Mouse (Mus musculus): ENCODE data around the gene Gm21312. TPM values are rescaled to one million over a fixed set of nuclear protein-coding genes. Genes with fewer than 3 reads are reported as not detected.

Gm21312 gene
- not detected for polyA plus RNA-seq (2017; shearing (Covaris generic))

DNA sequence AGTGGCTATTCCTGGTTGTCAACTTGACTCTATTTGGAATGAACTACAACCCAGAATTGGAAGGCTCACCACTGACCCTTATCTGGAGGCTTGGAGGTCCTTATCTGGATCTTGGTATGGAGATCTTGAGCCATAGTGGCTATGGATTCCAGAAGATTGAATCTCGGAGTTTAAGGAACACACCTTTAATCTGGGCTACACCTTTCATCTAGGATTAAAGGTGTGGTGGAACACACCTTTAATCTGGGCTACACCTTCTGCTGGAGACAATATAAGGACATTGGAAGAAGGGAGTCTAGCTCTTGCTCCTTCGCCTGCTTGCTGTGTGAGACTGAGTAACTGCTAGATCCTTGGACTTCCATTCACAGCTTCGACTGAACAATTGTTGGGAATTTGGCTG, at the start of gene Gm21312:
Gene Gm21312, plus strand, starts transcription at position 301 of the 400 bp plus-strand sequence.

DNA sequence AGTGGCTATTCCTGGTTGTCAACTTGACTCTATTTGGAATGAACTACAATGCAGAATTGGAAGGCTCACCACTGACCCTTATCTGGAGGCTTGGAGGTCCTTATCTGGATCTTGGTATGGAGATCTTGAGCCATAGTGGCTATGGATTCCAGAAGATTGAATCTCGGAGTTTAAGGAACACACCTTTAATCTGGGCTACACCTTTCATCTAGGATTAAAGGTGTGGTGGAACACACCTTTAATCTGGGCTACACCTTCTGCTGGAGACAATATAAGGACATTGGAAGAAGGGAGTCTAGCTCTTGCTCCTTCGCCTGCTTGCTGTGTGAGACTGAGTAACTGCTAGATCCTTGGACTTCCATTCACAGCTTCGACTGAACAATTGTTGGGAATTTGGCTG, 34.1 kb upstream of the Gm21312 start, which contains the start of gene Gm21293:
Gene Gm21293, plus strand, starts transcription at position 301 of the 400 bp plus-strand sequence.

DNA sequence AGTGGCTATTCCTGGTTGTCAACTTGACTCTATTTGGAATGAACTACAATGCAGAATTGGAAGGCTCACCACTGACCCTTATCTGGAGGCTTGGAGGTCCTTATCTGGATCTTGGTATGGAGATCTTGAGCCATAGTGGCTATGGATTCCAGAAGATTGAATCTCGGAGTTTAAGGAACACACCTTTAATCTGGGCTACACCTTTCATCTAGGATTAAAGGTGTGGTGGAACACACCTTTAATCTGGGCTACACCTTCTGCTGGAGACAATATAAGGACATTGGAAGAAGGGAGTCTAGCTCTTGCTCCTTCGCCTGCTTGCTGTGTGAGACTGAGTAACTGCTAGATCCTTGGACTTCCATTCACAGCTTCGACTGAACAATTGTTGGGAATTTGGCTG, 25.6 kb upstream of the Gm21312 start, which contains the start of gene Gm6763:
Gene Gm6763, plus strand, starts transcription at position 301 of the 400 bp plus-strand sequence.

DNA sequence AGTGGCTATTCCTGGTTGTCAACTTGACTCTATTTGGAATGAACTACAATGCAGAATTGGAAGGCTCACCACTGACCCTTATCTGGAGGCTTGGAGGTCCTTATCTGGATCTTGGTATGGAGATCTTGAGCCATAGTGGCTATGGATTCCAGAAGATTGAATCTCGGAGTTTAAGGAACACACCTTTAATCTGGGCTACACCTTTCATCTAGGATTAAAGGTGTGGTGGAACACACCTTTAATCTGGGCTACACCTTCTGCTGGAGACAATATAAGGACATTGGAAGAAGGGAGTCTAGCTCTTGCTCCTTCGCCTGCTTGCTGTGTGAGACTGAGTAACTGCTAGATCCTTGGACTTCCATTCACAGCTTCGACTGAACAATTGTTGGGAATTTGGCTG, 17.1 kb upstream of the Gm21312 start, which contains the start of gene Gm8764:
Gene Gm8764, plus strand, starts transcription at position 301 of the 400 bp plus-strand sequence.

DNA sequence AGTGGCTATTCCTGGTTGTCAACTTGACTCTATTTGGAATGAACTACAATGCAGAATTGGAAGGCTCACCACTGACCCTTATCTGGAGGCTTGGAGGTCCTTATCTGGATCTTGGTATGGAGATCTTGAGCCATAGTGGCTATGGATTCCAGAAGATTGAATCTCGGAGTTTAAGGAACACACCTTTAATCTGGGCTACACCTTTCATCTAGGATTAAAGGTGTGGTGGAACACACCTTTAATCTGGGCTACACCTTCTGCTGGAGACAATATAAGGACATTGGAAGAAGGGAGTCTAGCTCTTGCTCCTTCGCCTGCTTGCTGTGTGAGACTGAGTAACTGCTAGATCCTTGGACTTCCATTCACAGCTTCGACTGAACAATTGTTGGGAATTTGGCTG, 8.6 kb upstream of the Gm21312 start, which contains the start of gene Gm21304:
Gene Gm21304, plus strand, starts transcription at position 301 of the 400 bp plus-strand sequence.

DNA sequence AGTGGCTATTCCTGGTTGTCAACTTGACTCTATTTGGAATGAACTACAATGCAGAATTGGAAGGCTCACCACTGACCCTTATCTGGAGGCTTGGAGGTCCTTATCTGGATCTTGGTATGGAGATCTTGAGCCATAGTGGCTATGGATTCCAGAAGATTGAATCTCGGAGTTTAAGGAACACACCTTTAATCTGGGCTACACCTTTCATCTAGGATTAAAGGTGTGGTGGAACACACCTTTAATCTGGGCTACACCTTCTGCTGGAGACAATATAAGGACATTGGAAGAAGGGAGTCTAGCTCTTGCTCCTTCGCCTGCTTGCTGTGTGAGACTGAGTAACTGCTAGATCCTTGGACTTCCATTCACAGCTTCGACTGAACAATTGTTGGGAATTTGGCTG, 8.4 kb downstream of the Gm21312 start, which contains the start of gene Gm20765:
Gene Gm20765, plus strand, starts transcription at position 301 of the 400 bp plus-strand sequence.

DNA sequence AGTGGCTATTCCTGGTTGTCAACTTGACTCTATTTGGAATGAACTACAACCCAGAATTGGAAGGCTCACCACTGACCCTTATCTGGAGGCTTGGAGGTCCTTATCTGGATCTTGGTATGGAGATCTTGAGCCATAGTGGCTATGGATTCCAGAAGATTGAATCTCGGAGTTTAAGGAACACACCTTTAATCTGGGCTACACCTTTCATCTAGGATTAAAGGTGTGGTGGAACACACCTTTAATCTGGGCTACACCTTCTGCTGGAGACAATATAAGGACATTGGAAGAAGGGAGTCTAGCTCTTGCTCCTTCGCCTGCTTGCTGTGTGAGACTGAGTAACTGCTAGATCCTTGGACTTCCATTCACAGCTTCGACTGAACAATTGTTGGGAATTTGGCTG, 16.9 kb downstream of the Gm21312 start, which contains the start of gene Gm4340:
Gene Gm4340, plus strand, starts transcription at position 301 of the 400 bp plus-strand sequence.

Other genes with a start within 250 kb of the Gm21312 start
- gene Gm21293, start 34.0 kb upstream of the Gm21312 start, polyA plus RNA-seq (2017; shearing (Covaris generic)), result not detected
- gene Gm6763, start 25.5 kb upstream of the Gm21312 start, polyA plus RNA-seq (2017; shearing (Covaris generic)), result not detected
- not detected for gene Gm8764, start 17.0 kb upstream of the Gm21312 start, polyA plus RNA-seq (2017; shearing (Covaris generic))
- gene Gm21304, start 8.5 kb upstream of the Gm21312 start, polyA plus RNA-seq (2017; shearing (Covaris generic)), result not detected
- gene Gm20765, start 8.5 kb downstream of the Gm21312 start, polyA plus RNA-seq (2017; shearing (Covaris generic)), result not detected
- not detected for gene Gm4340, start 17.0 kb downstream of the Gm21312 start, polyA plus RNA-seq (2017; shearing (Covaris generic))

Data from CD4-positive, CD25-positive, alpha-beta regulatory T cell (primary cell).